Mouse (Mus musculus): ENCODE measurements around the gene Gm45785.

- TF ChIP-seq MYOD1 (IDR thresholded peaks at IDR 0.05; ENCODE audit: control insufficient read depth, insufficient read length, low read depth) (no peak), CTCF (IDR thresholded peaks at IDR 0.05; ENCODE audit: control insufficient read depth, insufficient read depth, insufficient read length) (no peak), CEBPB (IDR thresholded peaks at IDR 0.05; ENCODE audit: low read depth) (no peak)
Observed at GRCm38 (mm10) chr7:140900220-140900619, 44.1 kb upstream of the Gm45785 start, which contains the start of gene Cox8b.
